Mouse (Mus musculus) effector memory CD4-positive, alpha-beta T cell, adult 5 months (primary cell): ENCODE results near the gene Trim30b. TPM values are rescaled to one million over a fixed set of nuclear protein-coding genes. Genes with fewer than 3 reads are reported as not detected.

Experiments used
- polyA plus RNA-seq: library from polyadenylated mRNA; unstranded; fragments of 100-300 nt; shearing (Covaris generic); gene quantifications from one replicate; pipeline ENCODE4 v1.2.1, GENCODE M21; 2017

Trim30b gene
- 0.52 TPM for polyA plus RNA-seq

GRCm38 (mm10) chr7:104369736-104370414 is at the start of gene Trim30b:
Gene Trim30b (minus strand): TSS chr7:104369884.

GRCm38 (mm10) chr7:104400698-104401097 is 31.0 kb upstream of the Trim30b start, which contains the start of gene Trim30c:
Gene Trim30c (minus strand): TSS chr7:104400837.

GRCm38 (mm10) chr7:104352717-104353599 is 16.7 kb downstream of the Trim30b start, which contains the start of gene Trim12c:
Gene Trim12c (minus strand): TSS chr7:104353362.

GRCm38 (mm10) chr7:104329171-104329570 is 40.5 kb downstream of the Trim30b start, which contains the start of gene Trim34b:
Gene Trim34b (plus strand): TSS chr7:104329471.

GRCm38 (mm10) chr7:104315369-104316080 is 54.2 kb downstream of the Trim30b start, which contains the start of gene Trim12a:
Gene Trim12a (minus strand): TSS chr7:104315466.

Other genes with a start within 250 kb of the Trim30b start
- gene Ubqln5, start 240.1 kb downstream of the Trim30b start, polyA plus RNA-seq, result not detected
- gene Olfr643, start 232.5 kb downstream of the Trim30b start, polyA plus RNA-seq, result not detected
- not detected for gene Ubqln3, start 226.6 kb downstream of the Trim30b start, polyA plus RNA-seq
- gene Ubqlnl, start 219.3 kb downstream of the Trim30b start, polyA plus RNA-seq, result not detected
- not detected for gene Olfm5, start 205.1 kb downstream of the Trim30b start, polyA plus RNA-seq
- 0.17 TPM for gene Olfr648, start 186.5 kb downstream of the Trim30b start, polyA plus RNA-seq
- gene Olfr649, start 173.9 kb downstream of the Trim30b start, polyA plus RNA-seq, result not detected
- 2.8 TPM for gene Trim6, start 151.1 kb downstream of the Trim30b start, polyA plus RNA-seq
- gene Trim34a, start 125.4 kb downstream of the Trim30b start, polyA plus RNA-seq, result 27.7 TPM
- 17.1 TPM for gene Trim5, start 81.8 kb downstream of the Trim30b start, polyA plus RNA-seq
- 110 TPM for gene Trim12a, start 54.4 kb downstream of the Trim30b start, polyA plus RNA-seq
- not detected for gene Trim34b, start 40.4 kb downstream of the Trim30b start, polyA plus RNA-seq
- 7.9 TPM for gene Trim12c, start 16.5 kb downstream of the Trim30b start, polyA plus RNA-seq
- 1.0 TPM for gene Trim30c, start 31.0 kb upstream of the Trim30b start, polyA plus RNA-seq
- 39.1 TPM for gene Trim30a, start 95.3 kb upstream of the Trim30b start, polyA plus RNA-seq
- 14.2 TPM for gene Trim30d, start 138.0 kb upstream of the Trim30b start, polyA plus RNA-seq
- not detected for gene Olfr651, start 180.2 kb upstream of the Trim30b start, polyA plus RNA-seq
- gene Olfr652, start 191.0 kb upstream of the Trim30b start, polyA plus RNA-seq, result not detected
- gene Olfr653, start 207.4 kb upstream of the Trim30b start, polyA plus RNA-seq, result not detected
- gene Olfr654, start 217.1 kb upstream of the Trim30b start, polyA plus RNA-seq, result not detected
- not detected for gene Olfr655, start 231.9 kb upstream of the Trim30b start, polyA plus RNA-seq
- gene Olfr656, start 244.1 kb upstream of the Trim30b start, polyA plus RNA-seq, result not detected